Mouse (Mus musculus) lung, embryonic 16.5 days (tissue): ENCODE results near the gene Car3. TPM values are rescaled to one million over a fixed set of nuclear protein-coding genes. Genes with fewer than 3 reads are reported as not detected.
A peak's percentile ranks its signal among the peaks of the same experiment; 100 is the strongest.

ENCODE experiments used
- ATAC-seq: fragments of 200-750 bp; cut with Nextera tagmentation; 2 replicates; pipeline ENCODE4 v1.8.0; 2017; ENCODE audit warnings: low read depth, mild to moderate bottlenecking, moderate library complexity
- H3K27ac ChIP-seq: fragments of 300-500 bp; sonication (generic); 2 replicates; pipeline ENCODE4 v1.5.1; 2014; ENCODE audit warnings: mild to moderate bottlenecking, control low read depth, low read length
- H3K27me3 ChIP-seq: fragments of 300-500 bp; sonication (generic); 2 replicates; pipeline ENCODE4 v1.6.1; 2014; ENCODE audit warnings: low read depth, low read length, mixed read lengths; ENCODE audit not compliant: control insufficient read depth, insufficient read depth
- H3K36me3 ChIP-seq: fragments of 300-500 bp; sonication (generic); 2 replicates; pipeline ENCODE4 v1.6.1; 2014; ENCODE audit warnings: low read length; ENCODE audit not compliant: control insufficient read depth, insufficient read depth
- H3K4me1 ChIP-seq: fragments of 300-500 bp; sonication (generic); replicated peaks from 2 replicates; pipeline ENCODE4 v1.6.1; 2014; ENCODE audit warnings: low read length, mixed read lengths; ENCODE audit not compliant: control insufficient read depth, insufficient read depth
- H3K4me2 ChIP-seq: fragments of 300-500 bp; sonication (generic); 2 replicates; pipeline ENCODE4 v1.6.1; 2014; ENCODE audit warnings: low read depth, low read length, control low read depth
- H3K4me3 ChIP-seq: fragments of 300-500 bp; sonication (generic); 2 replicates; pipeline ENCODE4 v1.5.1; 2014; ENCODE audit warnings: mild to moderate bottlenecking, low read length, control low read depth
- H3K9ac ChIP-seq: fragments of 300-500 bp; sonication (generic); 2 replicates; pipeline ENCODE4 v1.6.1; 2014; ENCODE audit warnings: low read length, control low read depth
- H3K9me3 ChIP-seq: fragments of 300-500 bp; sonication (generic); 2 replicates; pipeline ENCODE4 v1.6.1; 2016; ENCODE audit warnings: low read length; ENCODE audit not compliant: control insufficient read depth
- WGBS: fragments of 180-500 bp; shearing (Covaris S2); extraction: QIAGEN DNeasy Blood & Tissue Kit; methylation state at CpG from one replicate; pipeline ENCODE4 v1.1.7; 2014; 5-methylcytosine and 5-hydroxymethylcytosine counted together
- polyA plus RNA-seq: library from polyadenylated mRNA; unstranded; fragments of >200 nt; fragmentation: Nextera tagmentation; extraction: Ambion mirVana; gene quantifications from 2 replicates; pipeline ENCODE4 v1.2.1, GENCODE M21; 2015

Car3 gene
- polyA plus RNA-seq, 1 experiment from 2014 or later = 16.5 TPM

- Histone ChIP-seq H3K9ac (no peak overlapping the region), H3K9me3 (no peaks in the 10 kb centered on the region), H3K4me3 (peak overlapping the region; percentile 13; the same call in 1 of the 2 replicates), H3K36me3 (peaks cover 18% of the 10 kb centered on the region), H3K4me1 (peaks cover 22% of the 10 kb centered on the region), H3K27me3 (no peaks in the 10 kb centered on the region), H3K4me2 (peak overlapping the region; percentile 37), H3K27ac (0 out of 2 replicates have a peak overlapping the region, but pooled peaks have one; percentile 13)
- 56% methylated on average over 3 of the region's 3 CpGs for WGBS
- no peak for ATAC-seq
These were observed 29.7 kb downstream of the Car3 start for GRCm38 (mm10) chr3:14892991-14893390.

GRCm38 (mm10) chr3:14893700-14894099, 30.4 kb downstream of the Car3 start:
- H3K27ac ChIP-seq = no peak overlapping the region
- no peak overlapping the region for H3K4me2 ChIP-seq
- no peaks in the 10 kb centered on the region for H3K27me3 ChIP-seq
- no peak for ATAC-seq
- H3K4me3 ChIP-seq = no peak overlapping the region
- peaks cover 17% of the 10 kb centered on the region for H3K4me1 ChIP-seq
- H3K9ac ChIP-seq = no peak overlapping the region
- H3K9me3 ChIP-seq = no peaks in the 10 kb centered on the region
- peaks cover 18% of the 10 kb centered on the region for H3K36me3 ChIP-seq
- WGBS = 47% methylated on average over 5 of the region's 5 CpGs

GRCm38 (mm10) chr3:14895333-14895732, 32.0 kb downstream of the Car3 start:
- H3K36me3 ChIP-seq = peaks cover 28% of the 10 kb centered on the region
- no peak overlapping the region for H3K9ac ChIP-seq
- H3K4me2 ChIP-seq = no peak overlapping the region
- WGBS = 88% methylated on average over 3 of the region's 3 CpGs
- no peaks in the 10 kb centered on the region for H3K27me3 ChIP-seq
- no peak for ATAC-seq
- no peaks in the 10 kb centered on the region for H3K9me3 ChIP-seq
- peaks cover 11% of the 10 kb centered on the region for H3K4me1 ChIP-seq
- H3K4me3 ChIP-seq = no peak overlapping the region
- no peak overlapping the region for H3K27ac ChIP-seq

GRCm38 (mm10) chr3:14897770-14898169, 34.5 kb downstream of the Car3 start:
- Histone ChIP-seq H3K9ac (no peak overlapping the region), H3K4me2 (no peak overlapping the region), H3K4me3 (no peak overlapping the region), H3K4me1 (peaks cover 6% of the 10 kb centered on the region; the same call in 1 of the 2 replicates), H3K36me3 (peaks cover 48% of the 10 kb centered on the region), H3K27me3 (no peaks in the 10 kb centered on the region), H3K9me3 (no peaks in the 10 kb centered on the region), H3K27ac (peak overlapping the region; percentile 18)
- no peak for ATAC-seq
- WGBS = 75% methylated on average over 6 of the region's 6 CpGs

GRCm38 (mm10) chr3:14903380-14903779, 40.1 kb downstream of the Car3 start:
- WGBS = 87% methylated on average over 3 of the region's 3 CpGs
- Histone ChIP-seq H3K4me1 (0 out of 2 replicates have a peak, but pooled peaks cover 2% of the 10 kb centered on the region), H3K27ac (no peak overlapping the region), H3K9ac (no peak overlapping the region), H3K36me3 (peaks cover 39% of the 10 kb centered on the region), H3K4me3 (no peak overlapping the region), H3K4me2 (no peak overlapping the region), H3K27me3 (no peaks in the 10 kb centered on the region), H3K9me3 (no peaks in the 10 kb centered on the region)
- no peak for ATAC-seq

- 0 out of 2 replicates have a peak, but pooled peaks cover under 1% of the 10 kb centered on the region for H3K4me1 ChIP-seq
- no peak for ATAC-seq
- H3K4me3 ChIP-seq = no peak overlapping the region
- H3K9ac ChIP-seq = no peak overlapping the region
- no peaks in the 10 kb centered on the region for H3K9me3 ChIP-seq
- WGBS = 61% methylated on average over 3 of the region's 3 CpGs
- H3K36me3 ChIP-seq = peaks cover 37% of the 10 kb centered on the region
- no peak overlapping the region for H3K4me2 ChIP-seq
- H3K27ac ChIP-seq = no peak overlapping the region
- no peaks in the 10 kb centered on the region for H3K27me3 ChIP-seq
These were observed 40.9 kb downstream of the Car3 start for GRCm38 (mm10) chr3:14904165-14904564.

GRCm38 (mm10) chr3:14907271-14907670, 44.0 kb downstream of the Car3 start:
- no peak overlapping the region for H3K4me3 ChIP-seq
- H3K36me3 ChIP-seq = peaks cover 13% of the 10 kb centered on the region
- H3K9me3 ChIP-seq = no peaks in the 10 kb centered on the region
- no peaks in the 10 kb centered on the region for H3K27me3 ChIP-seq
- no peak overlapping the region for H3K27ac ChIP-seq
- H3K4me1 ChIP-seq = no peaks in the 10 kb centered on the region
- ATAC-seq = no peak
- WGBS = 41% methylated on average over 1 of the region's 1 CpGs
- no peak overlapping the region for H3K4me2 ChIP-seq
- no peak overlapping the region for H3K9ac ChIP-seq

GRCm38 (mm10) chr3:14911992-14912582, 48.8 kb downstream of the Car3 start:
- WGBS = 73% methylated on average over 4 of the region's 4 CpGs
- no peak overlapping the region for H3K27ac ChIP-seq
- H3K36me3 ChIP-seq = no peaks in the 10 kb centered on the region
- ATAC-seq = no peak
- no peak overlapping the region for H3K9ac ChIP-seq
- no peaks in the 10 kb centered on the region for H3K4me1 ChIP-seq
- H3K4me2 ChIP-seq = no peak overlapping the region
- no peaks in the 10 kb centered on the region for H3K27me3 ChIP-seq
- H3K9me3 ChIP-seq = no peaks in the 10 kb centered on the region
- H3K4me3 ChIP-seq = no peak overlapping the region

- Histone ChIP-seq H3K27me3 (no peaks in the 10 kb centered on the region), H3K4me1 (no peaks in the 10 kb centered on the region), H3K27ac (no peak overlapping the region), H3K4me2 (no peak overlapping the region), H3K9me3 (no peaks in the 10 kb centered on the region), H3K36me3 (no peaks in the 10 kb centered on the region), H3K4me3 (no peak overlapping the region), H3K9ac (no peak overlapping the region)
- WGBS = 54% methylated on average over 4 of the region's 4 CpGs
- ATAC-seq = no peak
These were observed 50.5 kb downstream of the Car3 start for GRCm38 (mm10) chr3:14913774-14914173.
